Mouse (Mus musculus): ENCODE results near the gene Pigb.

DNA sequence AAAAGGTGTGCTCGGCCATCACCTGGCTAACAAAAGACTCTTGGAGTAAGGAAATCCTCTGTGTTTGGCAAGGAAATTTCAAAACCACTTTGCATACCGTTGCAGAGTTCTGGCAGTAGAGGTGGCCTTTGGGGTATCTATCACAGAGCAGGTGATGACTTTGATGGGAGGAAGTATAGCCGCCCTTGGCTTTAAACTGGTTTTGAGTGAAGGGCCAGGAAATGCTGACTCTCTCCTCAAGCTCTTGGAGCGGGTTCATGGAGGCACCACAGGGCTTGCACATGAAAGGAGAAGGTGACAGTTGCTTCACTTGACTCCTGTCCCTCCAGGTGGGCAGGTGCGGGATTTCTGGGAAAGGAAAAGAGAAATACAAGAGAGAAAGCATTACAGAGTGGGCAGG lies 47.4 kb upstream of the Pigb start:
- TF ChIP-seq POLR2A (IDR thresholded peaks at IDR 0.05; ENCODE audit: low read depth, low read length) (no peak), CTCF (IDR thresholded peaks at IDR 0.05; ENCODE audit: borderline replicate concordance, insufficient read depth, low read length) (no peak)

Measured in embryonic fibroblast, embryonic 13.5 days (primary cell).